Mouse (Mus musculus) induced T-regulatory cell, adult 2 months (primary cell): ENCODE results near the gene Wfdc13.

Source experiments
- DNase-seq: peaks from one replicate; pipeline ENCODE4 v3.0.0-alpha.2; 2012; ENCODE audit warnings: low read depth

Gene Wfdc13

DNA sequence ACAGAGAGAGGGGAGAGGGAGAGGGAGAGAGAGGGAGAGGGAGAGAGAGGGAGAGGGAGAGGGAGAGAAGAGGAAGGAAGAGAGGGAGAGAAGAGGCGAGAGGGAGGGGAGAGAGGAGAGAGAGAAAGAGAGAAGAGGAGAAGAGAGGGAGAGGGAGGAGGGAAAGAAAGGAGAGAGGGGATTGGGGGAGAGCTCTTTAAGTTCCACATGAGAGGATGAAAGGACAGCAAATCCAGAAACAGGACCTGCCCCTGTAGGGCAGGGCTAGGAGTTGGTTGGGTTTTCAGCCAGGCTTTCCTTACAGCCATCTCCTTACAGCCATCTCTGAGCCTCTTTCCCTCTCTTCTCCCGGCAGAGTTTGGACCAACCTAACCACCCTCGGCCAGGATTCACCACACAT, at the start of gene Wfdc13:
Gene Wfdc13 (plus strand): TSS at position 301 of the 400 bp plus-strand sequence.
- DNase-seq = no peak

DNA sequence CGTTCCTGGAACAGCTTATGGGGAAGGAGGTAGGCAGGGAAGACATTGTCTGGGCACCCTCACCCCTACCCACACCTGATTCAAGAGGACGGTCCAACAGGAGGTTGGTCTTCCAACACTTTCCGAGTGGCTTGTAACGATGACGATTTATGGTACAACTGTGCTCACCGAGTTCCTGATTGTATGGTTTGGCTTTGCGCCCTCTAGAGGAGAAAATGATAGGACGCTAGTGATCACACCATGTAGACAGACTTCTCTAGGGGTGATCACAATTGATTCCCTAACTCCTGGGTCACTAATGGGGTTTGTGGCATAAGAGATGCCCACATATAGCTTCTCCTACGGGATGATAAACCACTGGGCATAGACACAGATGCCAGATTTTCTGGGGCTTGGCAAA, 49.6 kb upstream of the Wfdc13 start:
- DNase-seq = peak; percentile 31

DNA sequence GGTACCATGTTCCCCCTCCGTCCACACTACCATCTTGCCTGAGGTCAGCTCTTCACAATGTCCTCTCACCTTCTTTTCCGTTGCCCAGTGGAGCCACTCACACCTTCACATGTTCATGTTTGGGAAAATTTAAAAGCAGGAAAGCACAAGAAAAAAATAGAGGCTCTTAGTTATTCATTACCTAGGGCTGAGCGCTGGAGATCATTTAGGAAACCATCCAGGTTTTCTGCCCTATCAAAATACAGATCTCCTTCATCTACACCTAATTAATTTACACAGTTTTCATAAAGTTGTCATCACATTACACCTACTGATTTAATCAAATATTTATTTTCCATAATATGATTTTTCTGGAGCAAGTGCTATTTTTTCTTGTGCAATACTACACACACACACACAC, 46.2 kb upstream of the Wfdc13 start, which contains the start of gene Wfdc16:
Gene Wfdc16 (minus strand): TSS at position 101 of the 400 bp plus-strand sequence.
- DNase-seq = no peak

DNA sequence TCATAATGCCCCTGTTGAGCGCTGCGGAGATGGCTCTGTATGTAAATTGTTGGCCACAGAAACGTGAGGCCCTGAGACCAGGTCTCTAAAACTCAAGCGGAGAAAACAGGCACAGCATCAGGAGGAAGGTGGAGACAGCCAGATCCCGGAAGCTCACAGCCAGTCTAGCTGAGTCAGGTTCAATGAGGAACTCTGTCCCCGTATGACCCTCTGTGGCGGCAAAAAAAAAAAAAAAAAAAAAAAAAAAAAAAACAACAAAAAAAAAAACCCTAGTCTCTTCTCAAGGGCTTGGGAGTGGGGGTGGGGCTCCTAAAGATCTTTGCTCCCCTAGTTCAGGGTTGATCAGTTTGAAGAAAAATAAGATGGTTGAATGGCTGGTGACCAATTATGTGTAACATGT, 43.8 kb upstream of the Wfdc13 start:
- DNase-seq = no peak

DNA sequence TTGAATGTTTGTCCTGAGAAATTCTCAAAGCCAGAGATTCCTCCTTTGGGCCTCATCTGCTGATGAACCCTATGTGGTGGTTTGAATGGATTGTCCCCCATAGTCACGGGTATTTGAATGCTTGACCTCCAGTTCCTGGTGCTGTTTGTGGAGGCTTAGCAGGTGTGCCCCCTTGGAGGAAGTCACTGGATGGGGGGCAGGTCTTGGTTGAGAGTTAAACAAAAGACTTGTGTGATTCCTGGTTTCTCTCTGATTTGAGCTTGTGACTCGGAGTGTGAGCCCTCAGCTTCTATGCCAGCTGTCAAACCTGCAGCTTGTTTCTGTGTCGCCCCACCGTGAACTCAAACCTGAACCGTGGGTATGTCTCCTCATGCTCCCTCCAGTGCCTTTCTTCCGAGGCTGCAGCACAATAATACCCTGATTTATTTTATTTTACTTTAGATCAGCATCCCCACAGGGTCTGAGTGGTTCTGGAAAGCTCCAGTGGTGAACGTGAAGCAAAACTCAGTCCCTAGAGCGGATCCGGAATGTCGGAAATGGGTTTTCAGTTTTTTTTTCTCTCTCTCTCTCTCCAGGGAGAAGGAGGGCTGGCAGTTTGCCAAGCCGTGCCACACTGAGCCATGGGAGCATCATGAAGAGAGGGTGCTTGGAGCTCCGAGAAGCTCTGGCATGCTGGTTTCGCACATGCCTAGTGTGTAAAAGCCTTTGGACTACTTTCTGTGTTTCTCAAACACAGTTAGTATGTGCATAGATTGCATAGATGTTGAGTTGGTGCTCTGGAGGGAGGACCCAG, 42.8 kb upstream of the Wfdc13 start:
- DNase-seq = no peak

DNA sequence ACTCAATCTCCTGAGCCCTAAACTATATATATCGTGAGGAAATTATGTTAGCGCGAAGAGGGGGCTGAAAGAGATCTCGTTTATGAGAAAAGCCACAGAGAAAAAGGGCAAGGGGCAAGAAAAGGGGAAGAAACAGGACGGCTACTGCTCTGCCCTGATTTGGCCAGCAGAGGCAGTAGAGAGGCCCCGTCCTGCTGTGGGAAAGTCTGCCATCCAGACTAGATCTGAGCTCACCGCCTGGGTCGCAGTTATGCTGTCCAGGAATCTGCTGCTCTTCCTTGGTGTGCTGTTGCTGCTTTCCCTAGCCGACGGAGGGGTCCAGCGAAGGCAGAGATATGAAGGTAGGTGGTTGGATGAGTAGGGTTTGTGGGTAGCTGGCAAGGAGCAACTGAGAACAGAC, 29.0 kb upstream of the Wfdc13 start, which contains the start of gene Wfdc10:
Gene Wfdc10 (plus strand): TSS at position 189 of the 400 bp plus-strand sequence.
- peak; percentile 29 for DNase-seq

DNA sequence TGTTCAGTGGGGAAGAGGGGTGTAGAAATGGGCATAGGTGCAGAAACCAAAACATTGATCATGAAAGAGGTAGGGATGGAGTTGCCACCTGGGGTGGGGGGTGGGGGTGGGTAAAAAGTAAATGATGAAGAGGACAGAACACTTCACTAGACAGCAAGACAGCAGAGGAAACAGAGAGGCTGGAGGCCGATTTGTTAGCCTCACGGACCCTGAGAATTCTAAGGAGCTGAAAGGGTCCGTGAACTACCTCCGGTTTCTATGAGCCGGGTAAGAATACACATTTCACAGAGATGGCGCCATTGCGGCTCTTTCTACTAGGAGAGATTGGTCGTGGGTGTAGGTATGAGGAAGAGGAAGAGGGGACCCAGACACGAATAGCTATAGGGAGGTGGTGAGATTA, 28.4 kb upstream of the Wfdc13 start, which contains the start of gene Wfdc9:
Gene Wfdc9 (minus strand): TSS at position 101 of the 400 bp plus-strand sequence.
- DNase-seq = no peak

DNA sequence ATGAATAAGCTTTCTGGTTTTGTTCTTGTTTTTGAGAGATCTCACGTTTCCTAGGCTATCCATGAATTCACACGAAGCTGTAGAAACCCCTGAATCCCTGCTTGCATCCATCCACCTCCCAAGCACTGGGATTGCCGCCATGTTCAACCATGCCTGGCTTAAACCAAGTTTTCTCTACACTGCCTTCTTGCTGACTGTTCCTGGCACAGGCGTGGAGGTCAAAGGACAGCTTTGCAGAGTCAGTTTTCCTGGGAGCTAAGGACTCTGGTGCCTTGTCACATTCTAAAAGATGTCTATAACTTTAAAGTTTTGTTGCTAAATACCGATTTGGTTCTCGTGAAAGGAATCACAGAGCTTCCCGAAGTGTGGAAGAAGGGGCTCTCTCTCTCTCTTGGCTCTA, 20.1 kb upstream of the Wfdc13 start:
- no peak for DNase-seq

DNA sequence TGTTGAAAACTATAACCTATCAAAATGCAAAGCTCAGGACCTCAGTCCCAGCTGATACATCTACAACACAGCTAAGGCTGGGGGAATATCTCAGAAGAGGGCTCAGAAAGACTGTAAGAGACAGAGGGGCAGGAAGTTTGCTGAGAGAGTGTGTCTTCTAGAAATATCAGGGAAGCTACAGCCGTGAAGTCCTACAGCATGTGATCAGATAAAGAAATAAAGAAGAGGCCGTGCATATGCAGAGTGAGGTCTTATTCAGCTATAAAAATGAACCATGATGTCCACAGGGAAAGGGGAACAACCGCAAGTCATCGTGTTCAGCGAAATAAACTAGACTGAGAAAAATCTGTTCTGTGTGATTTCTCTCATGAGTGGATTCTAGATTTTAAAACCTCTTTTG, 14.6 kb upstream of the Wfdc13 start:
- DNase-seq = no peak

DNA sequence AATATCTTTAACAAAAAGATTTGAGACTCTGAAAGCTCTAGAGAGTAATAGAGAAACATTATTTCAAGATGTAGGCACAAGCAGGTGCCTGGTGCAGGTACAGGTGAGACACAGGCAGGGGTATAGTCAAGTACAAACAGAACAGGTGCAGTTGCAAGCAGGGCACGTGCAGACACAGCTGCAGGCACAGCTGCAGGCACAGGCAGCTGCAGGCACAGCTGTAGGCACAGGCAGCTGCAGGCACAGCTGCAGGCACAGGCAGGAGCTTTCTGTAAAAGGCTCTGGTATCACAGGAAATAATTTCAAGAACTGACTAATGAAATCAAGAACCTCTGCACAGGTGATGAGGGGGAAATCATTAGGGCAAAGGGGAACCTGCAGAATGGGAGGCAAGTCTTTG, 14.0 kb upstream of the Wfdc13 start:
- no peak for DNase-seq

DNA sequence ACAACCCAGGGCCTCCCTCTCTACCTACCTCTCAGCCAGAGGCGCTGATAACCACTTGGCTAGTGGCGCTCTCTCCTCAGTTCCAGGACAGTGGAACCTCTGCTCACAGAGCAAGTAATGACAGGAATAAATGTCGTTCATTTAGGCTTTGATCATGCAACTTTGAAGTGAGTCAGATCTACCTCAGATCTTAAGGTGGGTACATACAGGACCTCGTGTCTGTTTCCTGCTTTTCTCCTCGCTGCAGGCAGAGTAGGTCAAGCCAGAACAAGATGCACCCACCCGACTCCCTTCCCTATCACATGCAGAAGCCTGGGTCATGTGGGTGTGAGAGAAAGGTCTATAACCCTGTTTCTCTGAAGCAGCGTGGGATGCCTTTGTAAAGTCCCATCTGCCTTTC, 10.9 kb upstream of the Wfdc13 start, which contains the start of gene Wfdc11:
Gene Wfdc11 (minus strand): TSS at position 101 of the 400 bp plus-strand sequence.
- DNase-seq = no peak

DNA sequence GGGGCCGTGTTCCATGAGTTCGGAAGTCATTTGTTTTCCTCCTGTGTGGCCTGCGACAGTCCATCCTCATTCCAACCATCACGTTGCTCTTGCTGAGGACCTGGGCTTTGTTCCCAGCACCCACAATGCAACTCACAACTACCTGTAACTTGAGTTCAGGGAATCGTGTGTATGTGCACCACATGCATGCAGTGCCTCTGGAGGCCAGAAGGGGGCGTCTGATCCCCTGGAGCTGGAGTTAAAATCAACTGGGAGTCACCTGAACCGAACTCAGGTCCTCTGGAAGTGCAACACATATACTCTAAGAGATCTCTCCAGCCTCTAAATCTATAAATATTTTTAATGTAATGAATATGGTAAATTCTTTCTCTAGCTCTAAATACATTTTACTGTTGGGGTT, 8.8 kb upstream of the Wfdc13 start:
- DNase-seq = peak; percentile 6

DNA sequence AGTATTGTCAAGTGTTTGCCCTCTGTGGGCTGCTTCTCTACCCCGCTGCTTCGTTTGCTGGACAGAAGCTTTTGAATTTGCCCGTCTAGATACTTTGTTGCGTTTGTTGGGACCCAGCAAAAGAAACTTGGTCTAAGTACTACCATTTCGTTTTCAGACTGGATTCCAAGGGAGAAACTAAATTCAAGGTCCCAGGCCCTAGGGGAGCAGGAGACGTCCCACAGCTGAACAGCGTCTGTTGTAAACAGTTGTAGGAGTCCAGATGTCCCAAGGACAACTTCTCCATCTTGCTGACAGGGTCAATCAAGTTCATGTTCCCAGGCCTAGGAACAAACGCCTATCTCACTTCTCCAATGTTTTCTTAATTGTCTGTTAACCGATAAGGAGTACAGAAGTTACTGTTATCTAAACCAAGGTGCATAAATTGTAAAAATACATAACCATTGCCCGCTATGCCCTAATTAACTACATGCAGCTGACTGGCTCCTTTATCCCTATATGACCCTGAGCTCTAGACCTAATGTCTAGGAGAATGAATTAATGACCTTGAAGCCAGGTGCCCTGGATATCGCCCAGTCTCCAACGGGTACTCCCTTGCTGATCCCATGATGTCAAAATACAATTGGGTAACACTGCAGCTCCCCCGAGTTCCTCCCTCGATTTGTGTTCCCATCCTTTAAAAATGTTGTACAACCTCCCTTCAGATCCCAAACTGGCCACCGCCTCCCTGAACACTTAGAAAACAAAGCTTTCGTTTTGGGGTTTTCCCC, 7.8 kb upstream of the Wfdc13 start:
- DNase-seq = no peak

DNA sequence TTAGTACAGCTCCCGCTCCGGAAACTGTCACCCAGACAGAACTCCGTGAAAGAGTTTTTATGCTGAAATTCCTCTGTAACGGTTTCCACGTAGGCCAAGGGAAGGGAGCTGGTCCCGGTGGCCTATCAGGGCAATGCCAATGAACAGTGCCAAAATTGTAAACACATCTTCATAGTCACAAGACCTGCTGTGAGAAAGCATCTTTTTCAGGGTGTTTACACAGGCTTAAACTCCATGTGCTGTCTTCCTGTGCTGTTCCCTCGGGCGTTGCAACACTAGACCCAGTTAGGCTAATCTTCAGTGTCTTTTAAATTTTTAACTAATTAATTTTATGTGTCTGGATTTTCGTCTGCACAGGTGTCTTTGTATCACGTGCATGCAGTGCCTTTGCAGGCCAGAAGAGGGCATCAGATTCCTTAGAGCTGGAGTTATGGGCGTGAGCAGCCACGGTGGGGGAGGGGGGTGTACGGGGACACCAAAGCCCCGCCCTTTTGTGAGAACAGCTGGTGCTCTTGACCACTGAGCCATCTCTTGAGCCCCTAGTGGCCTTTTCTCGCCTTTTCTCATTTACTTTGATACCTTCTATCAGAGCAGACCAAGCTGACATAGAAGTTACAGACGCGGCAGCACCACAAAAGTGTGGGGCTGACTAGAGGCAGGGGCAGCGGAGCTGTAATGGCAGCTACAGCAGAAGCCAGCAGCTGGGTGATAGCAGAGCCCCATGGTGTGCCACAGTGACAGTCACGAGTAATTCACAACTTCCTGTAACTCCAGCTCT, 5.9 kb upstream of the Wfdc13 start:
- peak; percentile 64 for DNase-seq

DNA sequence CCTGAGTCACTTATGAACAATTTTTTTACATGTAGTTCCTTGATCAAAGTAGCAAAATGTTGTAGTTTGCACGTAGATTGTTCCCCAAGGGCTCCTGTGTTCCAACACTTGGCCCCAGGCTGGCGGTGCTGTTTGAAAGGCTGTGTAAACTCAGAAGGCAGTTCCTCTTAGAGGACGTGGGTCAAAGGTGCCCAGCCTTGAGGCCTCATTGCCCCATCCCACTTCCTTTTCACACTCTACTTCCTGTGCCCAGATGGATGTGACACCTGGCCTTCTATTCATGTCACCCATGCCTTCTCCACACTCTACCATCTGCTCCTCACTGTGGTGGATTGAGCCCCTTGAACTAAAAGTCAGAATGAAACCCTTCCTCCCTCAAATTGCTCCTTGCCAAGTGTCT, 5.0 kb upstream of the Wfdc13 start:
- DNase-seq = peak; percentile 4

DNA sequence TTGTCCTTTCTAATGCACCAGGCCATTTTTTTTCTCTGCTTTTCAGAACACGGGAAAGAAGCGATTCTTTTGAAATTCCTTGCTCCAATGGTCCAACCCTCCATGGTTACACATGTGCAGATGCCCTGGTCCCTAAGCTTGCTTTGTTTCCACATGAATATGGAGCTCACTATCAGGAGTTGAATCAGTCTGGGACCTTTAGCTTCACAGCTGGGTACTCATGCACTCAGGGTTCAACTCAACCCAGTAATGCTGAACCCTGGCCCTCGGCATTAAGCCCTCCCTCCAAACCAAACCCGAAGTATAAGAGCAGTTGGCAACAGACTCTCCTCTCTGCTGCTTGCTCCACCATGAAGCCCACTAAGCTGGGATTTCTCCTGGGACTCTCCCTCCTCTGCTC, 13.3 kb downstream of the Wfdc13 start, which contains the start of gene Spint4:
Gene Spint4 (plus strand): TSS at position 301 of the 400 bp plus-strand sequence.
- DNase-seq = no peak

DNA sequence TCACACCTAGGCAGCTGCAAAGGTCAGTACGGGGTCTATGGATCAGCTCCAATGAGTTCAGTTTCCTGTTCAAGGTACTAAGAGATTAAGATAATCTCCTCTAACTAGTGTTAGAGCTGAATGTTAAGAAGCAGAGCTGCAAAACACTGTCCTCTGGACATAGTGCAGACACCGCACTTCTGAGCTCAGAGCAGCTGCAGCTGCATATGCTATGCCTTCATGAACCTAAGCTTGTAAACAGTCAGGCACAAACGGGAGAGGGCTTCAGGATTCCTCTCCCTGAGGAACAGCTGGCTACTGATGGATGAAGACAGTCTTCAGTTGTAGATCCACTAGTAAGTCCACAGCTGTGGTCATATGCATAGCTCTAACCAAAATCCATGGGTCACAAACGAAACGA, 16.1 kb downstream of the Wfdc13 start:
- DNase-seq = no peak

DNA sequence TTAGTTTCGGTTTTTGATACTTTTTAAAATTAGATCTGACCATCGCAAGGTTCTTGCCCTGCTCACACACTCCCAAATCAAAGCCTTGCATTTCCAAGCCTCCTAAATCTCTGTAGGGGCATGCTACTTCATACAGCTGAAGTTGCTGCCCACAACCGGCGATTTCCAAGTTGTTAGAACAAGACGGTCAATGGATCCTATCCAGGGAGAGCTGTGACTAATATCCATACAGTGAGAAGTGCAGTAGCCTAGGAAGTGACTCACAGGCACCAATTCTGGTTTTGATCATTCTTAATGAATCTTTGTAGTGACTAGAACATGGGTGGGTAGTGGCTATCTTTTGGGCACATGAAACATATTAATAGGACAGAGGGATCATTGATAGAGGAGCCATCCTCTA, 16.9 kb downstream of the Wfdc13 start:
- DNase-seq = no peak

DNA sequence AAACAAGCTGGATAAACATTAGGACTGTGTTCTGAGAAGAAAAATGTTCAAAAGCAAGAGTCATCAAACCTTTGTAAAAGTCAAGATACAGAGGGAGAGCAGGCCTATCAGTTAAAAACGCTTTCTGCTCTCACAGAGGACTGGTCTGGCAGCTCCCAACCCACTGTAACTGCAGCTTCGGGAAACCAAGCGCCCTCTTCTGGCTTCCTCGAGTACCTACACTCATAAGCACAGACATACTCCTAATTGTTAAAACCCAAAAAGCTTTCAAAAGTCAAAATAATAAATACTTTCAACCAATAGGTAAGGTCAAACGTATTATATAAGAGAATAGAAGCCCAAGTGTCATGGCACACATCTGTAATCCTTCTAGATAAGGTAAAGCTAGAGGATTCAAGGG, 19.3 kb downstream of the Wfdc13 start:
- no peak for DNase-seq

DNA sequence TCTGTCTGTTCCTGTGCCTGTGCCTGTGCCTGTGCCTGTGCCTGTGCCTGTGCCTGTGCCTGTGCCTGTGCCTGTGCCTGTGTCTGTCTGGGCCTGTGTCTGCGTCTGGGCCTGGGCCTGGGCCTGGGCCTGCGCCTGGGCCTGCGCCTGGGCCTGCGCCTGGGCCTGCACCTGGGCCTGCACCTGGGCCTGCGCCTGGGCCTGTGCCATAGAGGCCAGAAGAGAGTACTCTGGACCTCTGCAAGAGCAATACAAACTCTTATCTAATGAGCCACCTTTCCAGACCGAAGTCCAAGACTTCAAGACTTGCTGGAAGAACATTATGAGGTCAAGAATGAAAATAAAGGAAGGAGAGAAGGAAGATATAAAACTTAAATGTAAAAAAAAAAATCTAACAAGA, 20.4 kb downstream of the Wfdc13 start:
- no peak for DNase-seq

DNA sequence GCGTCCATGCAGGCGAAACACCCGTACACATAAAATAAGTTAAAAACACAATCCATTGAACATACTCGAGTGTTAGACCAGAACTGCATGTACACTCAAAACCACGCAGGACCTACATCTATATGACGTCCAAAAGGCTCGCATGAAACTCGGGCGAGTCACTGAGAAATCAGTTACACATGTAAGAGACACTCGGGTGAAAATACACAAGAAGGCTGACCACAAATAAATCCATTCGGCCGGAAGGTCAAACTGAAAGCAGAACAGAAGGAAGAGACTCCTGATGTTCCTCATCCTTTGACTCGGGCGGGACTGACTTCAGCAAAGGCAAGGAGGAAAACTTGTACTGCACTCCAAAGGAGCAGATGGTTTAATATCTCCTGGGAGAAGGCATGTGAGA, 21.1 kb downstream of the Wfdc13 start:
- DNase-seq = no peak

DNA sequence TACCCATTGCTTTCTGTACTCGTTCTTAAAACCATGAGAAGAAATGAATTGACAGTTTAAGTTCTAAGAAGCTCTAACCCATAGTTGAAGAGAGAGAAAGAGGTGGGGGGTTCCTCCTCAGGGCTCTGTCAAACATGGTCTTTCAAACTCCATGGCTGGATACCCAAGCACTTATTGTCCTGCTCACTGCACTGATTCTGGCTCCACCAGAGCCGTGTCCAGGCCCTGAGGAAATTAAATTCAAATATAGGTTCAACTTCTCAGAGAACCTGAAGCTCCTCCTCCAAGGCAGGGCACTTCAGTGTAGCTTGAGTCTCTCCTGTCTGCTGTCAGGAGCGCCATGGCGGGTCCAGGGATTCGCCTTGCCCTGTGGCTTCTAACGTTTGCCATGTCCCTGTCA, 30.1 kb downstream of the Wfdc13 start, which contains the start of gene Spint5:
Gene Spint5 (plus strand): TSS at position 301 of the 400 bp plus-strand sequence.
- no peak for DNase-seq
